Mouse (Mus musculus): ENCODE data around the gene Gm6588.

The Gm6588 gene

GRCm38 (mm10) chr5:112448747-112449440 lies at the start of gene Gm6588:
TSS of gene Gm6588 (plus strand) at chr5:112449426.
- POLR2A ChIA-PET: interaction anchor here in 2 of 4 experiments (0.7 to 1.0 kb wide), 2 partner anchors 72 to 643 kb away, joined by 3 read pairs; no protein-coding TSS in a partner anchor
- CTCF ChIA-PET: interaction anchor here in 1 of 4 experiments (0.7 to 2.1 kb wide), 2 partner anchors 21 to 627 kb away, joined by 3 to 5 read pairs; no protein-coding TSS in a partner anchor

- ChIA-PET POLR2A (interaction anchor here in 2 of 4 experiments (0.6 to 2.4 kb wide), 4 partner anchors 9 to 28 kb away, joined by 3 to 6 read pairs (median 4); no protein-coding TSS in a partner anchor), CTCF (interaction anchor here in 1 of 4 experiments (0.5 to 0.7 kb wide), 3 partner anchors 51 to 1129 kb away, joined by 3 to 9 read pairs (median 6); no protein-coding TSS in a partner anchor)
Measured at GRCm38 (mm10) chr5:112402437-112402836, 46.8 kb upstream of the Gm6588 start.

GRCm38 (mm10) chr5:112406017-112406416 lies 43.2 kb upstream of the Gm6588 start:
- POLR2A ChIA-PET: interaction anchor here in 2 of 4 experiments (0.6 to 1.2 kb wide), 2 partner anchors 12 to 466 kb away, joined by 3 read pairs; partner anchors contain the start of gene Asphd2 (in 1 of the 2)
- CTCF ChIA-PET: interaction anchor here in 1 of 4 experiments (1.0 kb wide), 1 partner anchor 23 kb away, joined by 4 read pairs; no protein-coding TSS in a partner anchor

GRCm38 (mm10) chr5:112409274-112409673 lies 40.0 kb upstream of the Gm6588 start:
- POLR2A ChIA-PET: interaction anchor here in 1 of 4 experiments (1.5 kb wide), 1 partner anchor 10 kb away, joined by 4 read pairs; no protein-coding TSS in a partner anchor
- CTCF ChIA-PET: no interaction called here

GRCm38 (mm10) chr5:112411072-112411471 lies 38.2 kb upstream of the Gm6588 start:
- CTCF ChIA-PET: interaction anchor here in 1 of 4 experiments (1.2 kb wide), 1 partner anchor 15 kb away, joined by 3 read pairs; no protein-coding TSS in a partner anchor
- POLR2A ChIA-PET: interaction anchor here in 2 of 4 experiments (1.1 to 2.0 kb wide), 4 partner anchors 10 to 30 kb away, joined by 3 to 6 read pairs (median 4); partner anchors contain the start of gene Asphd2 (in 1 of the 2)

GRCm38 (mm10) chr5:112411514-112412335 lies 37.5 kb upstream of the Gm6588 start:
- POLR2A ChIA-PET: interaction anchor here in 2 of 4 experiments (0.7 to 2.0 kb wide), 5 partner anchors 11 to 30 kb away, joined by 3 to 6 read pairs (median 4); no protein-coding TSS in a partner anchor
- CTCF ChIA-PET: interaction anchor here in 2 of 4 experiments (1.2 to 1.4 kb wide), 3 partner anchors 10 to 198 kb away, joined by 3 read pairs; no protein-coding TSS in a partner anchor

GRCm38 (mm10) chr5:112412781-112413180 lies 36.4 kb upstream of the Gm6588 start:
- POLR2A ChIA-PET: interaction anchor here in 1 of 4 experiments (0.7 kb wide), 1 partner anchor 821 kb away, joined by 3 read pairs; no protein-coding TSS in a partner anchor
- CTCF ChIA-PET: interaction anchor here in 1 of 4 experiments (1.3 to 1.4 kb wide), 2 partner anchors 11 to 199 kb away, joined by 3 read pairs; no protein-coding TSS in a partner anchor

- CTCF ChIA-PET: no interaction called here
- POLR2A ChIA-PET: interaction anchor here in 1 of 4 experiments (0.7 kb wide), 1 partner anchor 14 kb away, joined by 4 read pairs; no protein-coding TSS in a partner anchor
Measured at GRCm38 (mm10) chr5:112416673-112417072, 32.6 kb upstream of the Gm6588 start.

GRCm38 (mm10) chr5:112418023-112418422 lies 31.2 kb upstream of the Gm6588 start:
- CTCF ChIA-PET: interaction anchor here in 1 of 4 experiments (1.3 kb wide), 1 partner anchor 8 kb away, joined by 3 read pairs; no protein-coding TSS in a partner anchor
- POLR2A ChIA-PET: no interaction called here

GRCm38 (mm10) chr5:112419535-112419934 lies 29.7 kb upstream of the Gm6588 start:
- ChIA-PET POLR2A (interaction anchor here in 2 of 4 experiments (0.7 to 1.0 kb wide), 3 partner anchors 10 to 276 kb away, joined by 3 to 4 read pairs (median 3); no protein-coding TSS in a partner anchor), CTCF (interaction anchor here in 2 of 4 experiments (0.6 to 0.7 kb wide), 4 partner anchors 26 to 763 kb away, joined by 3 to 4 read pairs (median 3); no protein-coding TSS in a partner anchor)

GRCm38 (mm10) chr5:112426635-112427034 lies 22.6 kb upstream of the Gm6588 start:
- CTCF ChIA-PET: interaction anchor here in 3 of 4 experiments (0.6 to 1.8 kb wide), 5 partner anchors 15 to 223 kb away, joined by 3 to 10 read pairs (median 3); no protein-coding TSS in a partner anchor
- POLR2A ChIA-PET: interaction anchor here in 1 of 4 experiments (1.7 kb wide), 1 partner anchor 15 kb away, joined by 6 read pairs; no protein-coding TSS in a partner anchor

- POLR2A ChIA-PET: no interaction called here
- CTCF ChIA-PET: interaction anchor here (0.8 to 1.7 kb wide), 4 partner anchors 22 to 578 kb away, joined by 3 to 7 read pairs (median 4); partner anchors contain the start of gene Gm6588 (in 1 of the 4)
Measured at GRCm38 (mm10) chr5:112427283-112427682, 21.9 kb upstream of the Gm6588 start.

GRCm38 (mm10) chr5:112428944-112429343 lies 20.3 kb upstream of the Gm6588 start:
- CTCF ChIA-PET: interaction anchor here in 3 of 4 experiments (1.3 to 1.7 kb wide), 3 partner anchors 23 to 188 kb away, joined by 4 to 7 read pairs (median 7); no protein-coding TSS in a partner anchor

GRCm38 (mm10) chr5:112431120-112431775 lies 18.0 kb upstream of the Gm6588 start:
- ChIA-PET POLR2A (interaction anchor here in 1 of 4 experiments (0.6 to 1.2 kb wide), 2 partner anchors 179 to 246 kb away, joined by 3 read pairs; no protein-coding TSS in a partner anchor), CTCF (interaction anchor here in 2 of 4 experiments (0.6 to 1.0 kb wide), 4 partner anchors 36 to 648 kb away, joined by 3 read pairs; no protein-coding TSS in a partner anchor)

More at GRCm38 (mm10) chr5:112428944-112429343, 20.3 kb upstream of the Gm6588 start:
- POLR2A ChIA-PET: interaction anchor here in 1 of 4 experiments (0.6 kb wide), 1 partner anchor 199 kb away, joined by 3 read pairs; no protein-coding TSS in a partner anchor

- ChIA-PET POLR2A (interaction anchor here in 1 of 4 experiments (1.2 kb wide), 1 partner anchor 178 kb away, joined by 3 read pairs; no protein-coding TSS in a partner anchor), CTCF (interaction anchor here in 1 of 4 experiments (1.0 kb wide), 1 partner anchor 214 kb away, joined by 3 read pairs; no protein-coding TSS in a partner anchor)
Measured at GRCm38 (mm10) chr5:112432033-112432432, 17.2 kb upstream of the Gm6588 start.

- ChIA-PET POLR2A (interaction anchor here in 1 of 4 experiments (0.5 kb wide), 2 partner anchors 209 to 366 kb away, joined by 3 read pairs; no protein-coding TSS in a partner anchor), CTCF (interaction anchor here in 2 of 4 experiments (1.2 to 1.4 kb wide), 2 partner anchors 21 to 438 kb away, joined by 3 to 4 read pairs; no protein-coding TSS in a partner anchor)
Measured at GRCm38 (mm10) chr5:112433004-112433403, 16.2 kb upstream of the Gm6588 start.

- POLR2A ChIA-PET: interaction anchor here in 1 of 4 experiments (0.6 kb wide), 1 partner anchor 258 kb away, joined by 3 read pairs; no protein-coding TSS in a partner anchor
- CTCF ChIA-PET: no interaction called here
Measured at GRCm38 (mm10) chr5:112438535-112438934, 10.7 kb upstream of the Gm6588 start.
